Mouse (Mus musculus): ENCODE data around the gene Srgap3. TPM values are rescaled to one million over a fixed set of nuclear protein-coding genes. Genes with fewer than 3 reads are reported as not detected.
A peak's percentile ranks its signal among the peaks of the same experiment; 100 is the strongest.

Srgap3 gene
- polyA plus RNA-seq, 1 experiment from 2014 or later: 68.2 TPM

DNA sequence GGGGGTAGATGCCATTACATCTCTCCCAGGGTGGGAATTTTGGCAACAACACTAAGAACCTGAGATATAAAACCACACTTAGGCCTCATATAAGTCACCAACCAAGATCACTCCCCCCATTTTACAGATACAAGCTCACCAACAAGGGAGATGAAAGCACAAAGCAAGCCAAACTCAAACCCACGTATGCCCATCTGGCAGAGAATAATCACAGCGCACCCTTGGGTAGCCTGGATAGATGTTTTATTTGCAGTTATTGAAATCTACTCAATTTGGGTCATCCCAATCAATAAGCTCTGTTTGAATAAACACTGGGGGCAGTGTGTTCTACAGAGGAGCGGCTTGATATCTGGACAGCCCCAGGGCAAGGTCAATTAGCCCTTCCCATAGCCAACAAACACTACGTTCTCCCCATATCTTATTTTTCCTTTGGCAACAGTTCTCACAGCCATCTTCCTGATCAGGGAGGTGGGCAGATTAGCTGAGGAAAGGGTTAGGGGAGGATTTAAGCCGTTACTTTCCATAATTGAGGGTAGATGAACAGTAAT, 63.4 kb downstream of the Srgap3 start:
- no peaks in the 10 kb centered on the region for H3K36me3 ChIP-seq (ENCODE audit: control insufficient read depth, insufficient read depth, low read length)
- no peak for ATAC-seq (ENCODE audit: low read depth)
- H3K4me1 ChIP-seq (ENCODE audit: control insufficient read depth, insufficient read depth, low read length): peaks cover 41% of the 10 kb centered on the region
- no peak overlapping the region for H3K9ac ChIP-seq (replicated peaks; ENCODE audit: low read depth, low read length)
- WGBS: 57% methylated on average over 5 of the region's 5 CpGs
- no peaks in the 10 kb centered on the region for H3K9me3 ChIP-seq (ENCODE audit: control insufficient read depth, low read length)
- H3K27me3 ChIP-seq (ENCODE audit: control insufficient read depth, insufficient read depth, low read length): no peaks in the 10 kb centered on the region
- H3K27ac ChIP-seq (ENCODE audit: low read depth, low read length): peak overlapping the region; percentile 85
- H3K4me3 ChIP-seq (ENCODE audit: low read depth, low read length): no peak overlapping the region
- no peak overlapping the region for H3K4me2 ChIP-seq (ENCODE audit: low read depth, low read length)

DNA sequence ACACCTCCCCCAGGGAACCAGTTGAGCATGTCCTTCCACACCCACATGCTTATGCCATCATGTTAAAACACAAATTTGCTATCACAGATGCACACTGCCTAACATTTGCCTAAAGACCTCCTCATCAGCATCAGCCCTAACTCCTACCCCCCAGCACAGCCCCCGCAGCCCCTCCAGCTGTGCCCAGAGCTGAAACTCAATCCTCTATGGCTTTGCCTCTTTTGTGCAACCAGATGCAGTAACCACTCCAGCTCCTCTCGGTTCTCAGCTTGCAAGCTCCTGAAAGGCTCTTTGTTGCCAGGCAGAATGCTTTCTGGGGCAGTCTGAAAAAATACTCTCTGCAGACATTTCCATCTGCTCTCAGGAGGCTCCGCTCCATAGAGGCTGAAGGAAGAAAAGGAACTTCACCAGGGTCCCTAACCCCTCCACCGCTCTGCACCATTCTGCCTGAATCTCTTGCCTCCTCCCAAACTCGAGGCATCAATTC, 67.0 kb downstream of the Srgap3 start:
- ATAC-seq (ENCODE audit: low read depth): peak; percentile 49; the same call in 1 of the 2 replicates
- WGBS: 11% methylated on average over 5 of the region's 5 CpGs
- Histone ChIP-seq H3K4me1 (ENCODE audit: control insufficient read depth, insufficient read depth, low read length) (peaks cover 34% of the 10 kb centered on the region), H3K9ac (replicated peaks; ENCODE audit: low read depth, low read length) (0 out of 2 replicates have a peak overlapping the region, but pooled peaks have one; percentile 13), H3K4me2 (ENCODE audit: low read depth, low read length) (no peak overlapping the region), H3K9me3 (ENCODE audit: control insufficient read depth, low read length) (no peaks in the 10 kb centered on the region), H3K27me3 (ENCODE audit: control insufficient read depth, insufficient read depth, low read length) (no peaks in the 10 kb centered on the region), H3K36me3 (ENCODE audit: control insufficient read depth, insufficient read depth, low read length) (no peaks in the 10 kb centered on the region), H3K4me3 (ENCODE audit: low read depth, low read length) (no peak overlapping the region), H3K27ac (ENCODE audit: low read depth, low read length) (peak overlapping the region; percentile 75)

DNA sequence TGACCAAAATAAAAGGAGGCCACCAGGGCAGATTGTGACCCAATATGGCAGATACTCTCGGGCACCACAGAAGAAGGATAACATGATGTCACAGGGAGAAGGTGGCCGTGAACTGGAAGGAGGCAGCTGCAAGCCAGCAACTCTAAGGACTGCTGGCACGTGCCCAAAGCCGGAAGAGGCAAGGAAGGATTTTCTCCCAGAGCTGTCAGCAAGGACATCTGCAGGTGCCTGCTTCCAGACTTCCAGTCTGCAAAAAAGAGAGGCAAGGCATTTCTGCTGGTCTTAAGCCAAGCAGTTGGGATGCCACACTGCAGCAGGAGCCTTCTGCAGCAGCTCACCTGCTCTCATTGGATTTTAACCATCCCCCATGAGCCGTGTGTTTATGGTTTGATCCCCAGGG, 67.9 kb downstream of the Srgap3 start:
- Histone ChIP-seq H3K4me3 (ENCODE audit: low read depth, low read length) (no peak overlapping the region), H3K4me2 (ENCODE audit: low read depth, low read length) (no peak overlapping the region), H3K27ac (ENCODE audit: low read depth, low read length) (no peak overlapping the region), H3K4me1 (ENCODE audit: control insufficient read depth, insufficient read depth, low read length) (peaks cover 25% of the 10 kb centered on the region), H3K36me3 (ENCODE audit: control insufficient read depth, insufficient read depth, low read length) (no peaks in the 10 kb centered on the region), H3K27me3 (ENCODE audit: control insufficient read depth, insufficient read depth, low read length) (no peaks in the 10 kb centered on the region), H3K9ac (replicated peaks; ENCODE audit: low read depth, low read length) (no peak overlapping the region), H3K9me3 (ENCODE audit: control insufficient read depth, low read length) (no peaks in the 10 kb centered on the region)
- no peak for ATAC-seq (ENCODE audit: low read depth)
- whole genome bisulfite sequencing: 48% methylated on average over 5 of the region's 5 CpGs

DNA sequence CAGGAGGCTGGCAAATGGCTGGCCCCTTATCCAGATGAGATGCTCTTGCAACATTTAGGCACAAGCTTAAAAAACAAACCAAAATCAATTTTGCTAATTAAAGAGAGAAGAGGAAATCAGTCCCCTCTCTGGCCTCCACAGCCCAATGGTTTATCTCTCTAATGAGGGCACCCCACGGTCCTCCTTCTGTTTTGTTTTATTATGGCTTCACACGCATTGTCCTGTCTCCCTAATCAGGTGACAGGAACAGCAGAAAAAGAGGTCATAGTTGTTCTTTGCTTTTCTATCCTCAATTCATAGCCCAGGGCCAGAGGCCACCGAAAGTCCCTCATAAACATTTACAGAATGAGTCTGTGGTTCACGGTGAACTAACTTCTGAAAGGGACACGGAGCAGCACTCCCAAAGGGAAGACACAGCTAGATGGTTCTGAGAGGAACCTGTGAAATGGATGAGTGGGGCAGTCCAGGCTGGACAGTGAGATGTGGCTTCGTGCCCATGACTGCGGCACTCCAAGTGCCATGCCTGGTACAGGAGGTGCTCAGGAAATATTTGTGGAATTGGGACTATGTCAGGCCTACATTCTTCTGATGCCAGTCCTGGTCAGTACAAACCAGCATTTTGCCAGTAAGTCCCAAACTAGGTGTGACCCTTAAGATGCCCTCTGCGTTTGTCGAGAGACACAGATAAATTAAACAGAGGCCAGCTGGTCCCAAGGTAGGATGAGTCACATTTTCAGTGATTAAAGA, 73.8 kb downstream of the Srgap3 start:
- WGBS: 63% methylated on average over 9 of the region's 9 CpGs
- Histone ChIP-seq H3K9me3 (ENCODE audit: control insufficient read depth, low read length) (no peaks in the 10 kb centered on the region), H3K27ac (ENCODE audit: low read depth, low read length) (no peak overlapping the region), H3K9ac (replicated peaks; ENCODE audit: low read depth, low read length) (no peak overlapping the region), H3K4me2 (ENCODE audit: low read depth, low read length) (no peak overlapping the region), H3K27me3 (ENCODE audit: control insufficient read depth, insufficient read depth, low read length) (no peaks in the 10 kb centered on the region), H3K4me3 (ENCODE audit: low read depth, low read length) (no peak overlapping the region), H3K4me1 (ENCODE audit: control insufficient read depth, insufficient read depth, low read length) (0 out of 2 replicates have a peak, but pooled peaks cover 7% of the 10 kb centered on the region), H3K36me3 (ENCODE audit: control insufficient read depth, insufficient read depth, low read length) (peaks cover 4% of the 10 kb centered on the region; the same call in 1 of the 2 replicates)
- ATAC-seq (ENCODE audit: low read depth): no peak

DNA sequence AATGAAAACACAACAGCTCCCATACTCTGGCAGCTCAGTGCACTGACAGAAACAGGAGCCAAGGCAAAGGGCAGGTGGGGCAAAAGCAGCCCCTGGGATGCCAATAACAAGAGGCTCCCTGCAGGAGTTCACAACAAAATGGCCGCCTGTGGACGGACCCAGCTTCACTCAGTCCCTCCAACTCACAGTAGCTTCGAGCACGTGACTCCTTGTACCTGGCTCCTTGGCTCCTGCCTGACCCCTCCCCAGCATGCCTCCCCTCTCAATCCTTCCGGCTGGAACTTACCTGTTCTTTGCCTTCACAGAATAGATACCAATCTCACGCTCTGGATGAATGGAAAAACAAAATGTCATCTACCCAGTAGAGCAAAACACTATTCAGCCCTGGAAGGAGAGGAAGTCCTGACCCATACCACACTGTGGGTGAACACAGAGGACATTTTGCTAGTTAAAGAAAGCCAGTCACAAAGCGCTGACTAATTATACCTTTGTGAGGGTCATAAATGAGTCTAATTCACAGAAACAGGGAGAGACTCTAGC, 75.8 kb downstream of the Srgap3 start:
- no peak for ATAC-seq (ENCODE audit: low read depth)
- 68% methylated on average over 7 of the region's 7 CpGs for WGBS
- peaks cover 14% of the 10 kb centered on the region; the same call in 1 of the 2 replicates for H3K4me1 ChIP-seq (ENCODE audit: control insufficient read depth, insufficient read depth, low read length)

DNA sequence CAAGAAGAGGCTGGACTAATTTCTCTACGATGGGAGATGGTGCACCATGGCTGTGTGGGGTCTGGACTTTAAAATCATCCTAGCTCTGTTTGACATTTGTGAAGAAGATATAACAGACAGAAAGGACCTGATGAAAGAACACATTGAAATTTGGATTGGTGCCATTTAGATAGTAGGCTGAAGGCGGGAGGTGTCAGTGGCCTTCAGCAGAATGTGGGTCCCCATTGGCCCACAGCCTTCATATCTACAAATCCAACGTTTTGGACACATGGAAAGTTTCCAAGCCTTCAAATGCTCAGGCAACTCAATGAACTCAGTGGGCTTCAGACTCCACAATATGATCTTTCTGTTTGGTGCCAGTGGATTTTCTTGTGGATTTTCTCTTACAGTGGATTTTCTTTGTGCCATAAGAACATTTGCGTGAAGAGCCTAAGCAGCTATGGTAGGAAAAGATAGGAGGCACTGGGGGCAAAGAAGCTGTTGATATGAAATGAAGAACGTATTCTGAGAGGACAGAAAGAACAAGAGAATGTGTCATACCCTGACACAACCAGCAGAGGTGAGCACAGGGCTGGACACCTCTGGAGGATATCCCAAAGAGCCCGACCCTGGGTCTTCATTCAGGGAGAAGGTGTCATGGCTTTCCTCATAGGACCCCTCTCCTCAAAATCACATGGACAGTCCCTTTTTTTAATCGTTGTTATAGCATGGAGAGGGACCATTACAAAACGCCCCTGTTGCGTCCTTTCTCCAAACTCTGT, 78.7 kb downstream of the Srgap3 start:
- Histone ChIP-seq H3K36me3 (ENCODE audit: control insufficient read depth, insufficient read depth, low read length) (peaks cover 4% of the 10 kb centered on the region; the same call in 1 of the 2 replicates), H3K9ac (replicated peaks; ENCODE audit: low read depth, low read length) (no peak overlapping the region), H3K4me1 (ENCODE audit: control insufficient read depth, insufficient read depth, low read length) (peaks cover 27% of the 10 kb centered on the region), H3K27ac (ENCODE audit: low read depth, low read length) (no peak overlapping the region), H3K4me2 (ENCODE audit: low read depth, low read length) (no peak overlapping the region), H3K27me3 (ENCODE audit: control insufficient read depth, insufficient read depth, low read length) (no peaks in the 10 kb centered on the region), H3K4me3 (ENCODE audit: low read depth, low read length) (no peak overlapping the region), H3K9me3 (ENCODE audit: control insufficient read depth, low read length) (no peaks in the 10 kb centered on the region)
- ATAC-seq (ENCODE audit: low read depth): no peak
- 87% methylated on average over 9 of the region's 9 CpGs for WGBS

More for the DNA sequence above, 75.8 kb downstream of the Srgap3 start:
- Histone ChIP-seq H3K9ac (replicated peaks; ENCODE audit: low read depth, low read length) (no peak overlapping the region), H3K27ac (ENCODE audit: low read depth, low read length) (no peak overlapping the region), H3K27me3 (ENCODE audit: control insufficient read depth, insufficient read depth, low read length) (no peaks in the 10 kb centered on the region), H3K36me3 (ENCODE audit: control insufficient read depth, insufficient read depth, low read length) (peaks cover 4% of the 10 kb centered on the region; the same call in 1 of the 2 replicates), H3K9me3 (ENCODE audit: control insufficient read depth, low read length) (no peaks in the 10 kb centered on the region), H3K4me2 (ENCODE audit: low read depth, low read length) (no peak overlapping the region), H3K4me3 (ENCODE audit: low read depth, low read length) (no peak overlapping the region)

DNA sequence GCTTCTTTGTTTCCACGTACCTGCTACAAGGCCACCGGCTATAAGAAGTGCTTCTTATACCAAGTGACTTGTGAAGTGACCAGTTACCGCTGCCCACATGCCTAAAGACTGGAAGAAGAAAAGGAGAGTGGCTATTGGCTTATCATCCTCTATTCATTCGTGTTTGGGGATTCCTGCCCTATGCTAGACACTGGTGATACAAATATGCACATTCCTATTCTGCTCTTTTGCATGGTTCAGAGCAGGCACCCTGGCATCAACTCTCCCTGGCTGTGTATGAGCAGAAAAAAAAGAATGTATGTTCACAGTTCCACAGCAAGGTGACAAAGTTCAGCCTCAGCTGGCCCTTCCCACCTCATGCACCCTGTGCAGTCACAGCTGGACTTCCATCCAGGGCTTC, 81.0 kb downstream of the Srgap3 start:
- Histone ChIP-seq H3K4me2 (ENCODE audit: low read depth, low read length) (no peak overlapping the region), H3K4me3 (ENCODE audit: low read depth, low read length) (no peak overlapping the region), H3K36me3 (ENCODE audit: control insufficient read depth, insufficient read depth, low read length) (peaks cover 4% of the 10 kb centered on the region; the same call in 1 of the 2 replicates), H3K27me3 (ENCODE audit: control insufficient read depth, insufficient read depth, low read length) (no peaks in the 10 kb centered on the region), H3K4me1 (ENCODE audit: control insufficient read depth, insufficient read depth, low read length) (peaks cover 23% of the 10 kb centered on the region), H3K9ac (replicated peaks; ENCODE audit: low read depth, low read length) (no peak overlapping the region), H3K9me3 (ENCODE audit: control insufficient read depth, low read length) (no peaks in the 10 kb centered on the region), H3K27ac (ENCODE audit: low read depth, low read length) (peak overlapping the region; percentile 10; the same call in 1 of the 2 replicates)
- WGBS: 88% methylated on average over 4 of the region's 4 CpGs
- ATAC-seq (ENCODE audit: low read depth): no peak

DNA sequence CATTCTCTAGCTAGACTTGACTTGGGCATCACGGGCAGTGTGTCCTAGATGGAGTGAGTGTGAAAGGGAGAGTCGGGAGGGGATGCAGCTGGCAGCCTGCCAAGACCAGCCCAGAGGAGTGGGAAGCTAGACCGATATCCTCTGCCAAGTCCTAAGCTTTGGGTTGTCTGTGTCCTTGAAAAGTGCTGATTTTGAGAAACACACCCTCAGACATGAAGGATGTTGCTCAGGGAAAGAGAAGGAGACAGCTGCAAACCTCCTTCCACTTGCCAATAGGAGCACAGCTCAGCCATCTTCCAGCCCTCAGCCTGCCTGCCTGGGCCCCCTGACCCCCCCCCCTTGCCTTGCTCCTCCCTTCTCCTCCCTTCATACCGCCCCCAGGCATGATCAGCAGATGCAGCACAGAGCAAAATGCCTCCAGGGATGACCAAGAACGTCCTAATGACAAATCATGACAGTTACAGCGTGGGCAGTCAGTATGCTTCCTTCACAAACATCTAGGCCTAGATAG, 82.0 kb downstream of the Srgap3 start:
- H3K9me3 ChIP-seq (ENCODE audit: control insufficient read depth, low read length): no peaks in the 10 kb centered on the region
- H3K4me2 ChIP-seq (ENCODE audit: low read depth, low read length): no peak overlapping the region
- H3K36me3 ChIP-seq (ENCODE audit: control insufficient read depth, insufficient read depth, low read length): no peaks in the 10 kb centered on the region
- peaks cover 23% of the 10 kb centered on the region for H3K4me1 ChIP-seq (ENCODE audit: control insufficient read depth, insufficient read depth, low read length)
- 15% methylated on average over 6 of the region's 6 CpGs for WGBS
- peak; percentile 52 for ATAC-seq (ENCODE audit: low read depth)
- no peak overlapping the region for H3K9ac ChIP-seq (replicated peaks; ENCODE audit: low read depth, low read length)
- no peak overlapping the region for H3K4me3 ChIP-seq (ENCODE audit: low read depth, low read length)
- H3K27me3 ChIP-seq (ENCODE audit: control insufficient read depth, insufficient read depth, low read length): no peaks in the 10 kb centered on the region
- peak overlapping the region; percentile 12; the same call in 1 of the 2 replicates for H3K27ac ChIP-seq (ENCODE audit: low read depth, low read length)
